Mouse (Mus musculus): ENCODE results near the gene Txnrd3.

DNA sequence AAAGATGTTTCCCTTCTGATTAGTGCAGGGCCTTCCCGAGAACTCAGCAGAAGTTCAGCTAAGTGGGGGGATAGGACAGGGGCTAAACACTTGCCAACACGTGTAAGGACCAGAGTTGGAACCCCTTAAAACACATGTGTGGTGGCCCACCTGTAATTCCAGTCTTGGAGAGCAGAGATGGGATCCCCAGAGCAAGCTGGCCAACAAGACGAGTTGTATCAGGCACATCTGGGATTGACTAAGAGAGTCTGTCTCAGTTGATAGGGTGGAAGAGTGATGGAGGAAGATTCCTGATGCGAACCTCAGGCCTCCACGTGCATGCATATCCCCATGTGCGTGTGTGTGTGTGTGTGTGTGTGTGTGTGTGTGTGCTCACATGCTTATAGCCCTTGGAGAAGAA lies 27.6 kb downstream of the Txnrd3 start:
- TF ChIP-seq POLR2A (IDR thresholded peaks at IDR 0.05; ENCODE audit: insufficient read length, low read depth): no peak
- TF ChIP-seq MYOD1 (IDR thresholded peaks at IDR 0.05; ENCODE audit: control insufficient read depth in 1 of 3, insufficient read length in 2 of 3, low read depth in 2 of 3): no peak
- no peak for TF ChIP-seq POLR2AphosphoS2 (IDR thresholded peaks at IDR 0.05; ENCODE audit: insufficient read length, low read depth)
